Comparison of ENCODE assay signal across 8 mouse cellular contexts in the genomic region with DNA sequence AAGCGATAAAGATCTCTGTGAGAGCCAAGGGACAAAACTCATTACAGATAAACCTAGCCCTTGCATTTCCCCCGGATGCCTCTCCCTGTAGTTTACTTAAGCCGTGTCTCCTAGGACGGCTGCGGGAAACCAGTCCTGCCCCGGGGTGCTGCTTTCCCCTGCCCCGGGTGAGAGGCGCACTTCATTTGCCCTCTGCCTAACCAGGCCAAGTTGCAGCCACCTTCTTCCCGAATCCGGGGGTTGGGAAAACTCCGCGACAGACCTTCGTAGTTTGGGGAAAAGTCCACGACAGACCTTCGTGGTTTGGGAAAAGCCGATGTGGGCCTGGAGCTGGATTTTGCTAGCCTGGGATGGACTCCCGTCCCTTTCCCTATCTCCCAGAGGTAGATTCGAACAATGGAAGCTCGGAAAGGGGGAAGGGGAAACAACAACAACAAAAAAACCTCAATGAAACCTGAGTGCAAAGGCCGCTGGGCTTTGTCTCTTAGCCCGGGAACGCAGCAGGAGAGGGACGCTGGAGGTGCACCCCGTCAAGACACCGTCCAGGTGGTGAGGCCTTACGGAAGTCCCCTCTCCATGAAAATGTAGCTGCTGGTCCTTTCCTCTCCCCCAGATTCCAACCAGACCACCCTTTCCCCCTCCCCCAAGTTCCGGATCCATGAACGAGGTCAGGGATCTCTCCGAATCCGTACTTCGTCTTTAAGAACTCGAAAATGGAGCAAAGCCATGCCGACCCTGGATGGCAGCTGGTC. TPM values are rescaled to one million over a fixed set of nuclear protein-coding genes. Genes with fewer than 3 reads are reported as not detected.
A peak's percentile ranks its signal among the peaks of the same experiment; 100 is the strongest.
DNase-seq lines count a peak whose midpoint lies in the region; ATAC-seq and TF ChIP-seq lines count a peak whose summit lies in the region.

No protein-coding gene starts in this region.

- peak; percentile 23 for ATAC-seq in forebrain, embryonic 11.5 days (replicated peaks; ENCODE audit: low FRiP score)
- peak; percentile 14; the same call in 1 of the 2 replicates for ATAC-seq in stomach, embryonic 16.5 days (ENCODE audit: insufficient read depth, low FRiP score)

- H3K27me3 ChIP-seq in C2C12 (ENCODE audit: control insufficient read depth, insufficient read depth, insufficient read length): no peaks in the 10 kb centered on the region
- H3K27me3 ChIP-seq in forebrain, embryonic 11.5 days (ENCODE audit: control insufficient read depth, insufficient read depth, low read length): no peaks in the 10 kb centered on the region; the same call in 1 of the 2 replicates
- H3K27me3 ChIP-seq in stomach, embryonic 16.5 days (ENCODE audit: control insufficient read depth, insufficient read depth, low read length): no peaks in the 10 kb centered on the region

- H3K79me2 ChIP-seq in C2C12 (ENCODE audit: control insufficient read depth, insufficient read depth): peaks cover 38% of the 10 kb centered on the region

- no peaks in the 10 kb centered on the region for H3K9me3 ChIP-seq in forebrain, embryonic 11.5 days (ENCODE audit: control insufficient read depth, low read length)
- H3K9me3 ChIP-seq in stomach, embryonic 16.5 days (replicated peaks; ENCODE audit: control insufficient read depth, low read length): no peaks in the 10 kb centered on the region

- H3K79me3 ChIP-seq in C2C12 (ENCODE audit: low read depth): peaks cover 21% of the 10 kb centered on the region

- peaks cover 3% of the 10 kb centered on the region; the same call in 1 of the 2 replicates for H3K4me1 ChIP-seq in forebrain, embryonic 11.5 days (replicated peaks; ENCODE audit: control insufficient read depth, insufficient read depth, low read length)
- peaks cover 11% of the 10 kb centered on the region; the same call in 1 of the 2 replicates for H3K4me1 ChIP-seq in stomach, embryonic 16.5 days (ENCODE audit: control insufficient read depth, insufficient read depth, low read length)

- H3K9ac ChIP-seq in forebrain, embryonic 11.5 days (ENCODE audit: low read length): peak overlapping the region; percentile 87
- peak overlapping the region; percentile 94 for H3K9ac ChIP-seq in stomach, embryonic 16.5 days (ENCODE audit: low read length)

- H3K4me2 ChIP-seq in forebrain, embryonic 11.5 days (ENCODE audit: low read depth, low read length, severe bottlenecking): peak overlapping the region; percentile 75
- H3K4me2 ChIP-seq in stomach, embryonic 16.5 days (ENCODE audit: low read depth, low read length): peak overlapping the region; percentile 92

- H3K27ac ChIP-seq in forebrain, embryonic 11.5 days (ENCODE audit: low read depth, low read length): peak overlapping the region; percentile 96
- H3K27ac ChIP-seq in stomach, embryonic 16.5 days (ENCODE audit: low read length): peak overlapping the region; percentile 98

- H3ac ChIP-seq in C2C12 (ENCODE audit: control insufficient read depth, insufficient read length, low read depth): peak overlapping the region; percentile 61

- no peak for TF ChIP-seq CTCF in C2C12 (IDR thresholded peaks at IDR 0.05; ENCODE audit: control insufficient read depth, insufficient read depth, insufficient read length)

- peak; percentile 44 to 55 for DNase-seq in adrenal gland, adult 18-20 months (ENCODE audit: low spot score in 2 of 2)
- DNase-seq in forebrain, embryonic 11.5 days (ENCODE audit: low spot score): peak; percentile 57
- DNase-seq in heart, postnatal 36 days: peak; percentile 43 to 61
- DNase-seq in layer of hippocampus, postnatal 14 days (ENCODE audit: low spot score in 2 of 2): peak; percentile 33 to 50
- peak; percentile 42 for DNase-seq in lung, postnatal 25 days (ENCODE audit: low spot score)
- DNase-seq in thymus, postnatal 25 days: no peak

- WGBS in forebrain, embryonic 11.5 days: 1% methylated on average over 33 of the region's 33 CpGs
- 3% methylated on average over 33 of the region's 33 CpGs for WGBS in stomach, embryonic 16.5 days

- intact Hi-C loops in heart, postnatal 36 days (cut with DNase I): loop anchor here (5.0 to 10.0 kb wide), 3 partner anchors 315 to 388 kb away; a partner anchor contains a TSS

- no peaks in the 10 kb centered on the region for H3K36me3 ChIP-seq in C2C12 (ENCODE audit: control insufficient read depth, insufficient read depth)
- H3K36me3 ChIP-seq in forebrain, embryonic 11.5 days (ENCODE audit: control insufficient read depth, insufficient read depth, low read length): no peaks in the 10 kb centered on the region
- no peaks in the 10 kb centered on the region for H3K36me3 ChIP-seq in stomach, embryonic 16.5 days (ENCODE audit: control insufficient read depth, insufficient read depth, low read length)

- peak overlapping the region; percentile 61 for H3K4me3 ChIP-seq in C2C12 (ENCODE audit: insufficient read depth, poor library complexity, severe bottlenecking)
- peak overlapping the region; percentile 75 for H3K4me3 ChIP-seq in forebrain, embryonic 11.5 days (ENCODE audit: low read depth, low read length)
- H3K4me3 ChIP-seq in stomach, embryonic 16.5 days (replicated peaks; ENCODE audit: low read length): peak overlapping the region; percentile 79

TF ChIP-seq in C2C12, 6 proteins besides CTCF, POLR2A, EP300 and RAD21:
- TF ChIP-seq MYOD1 (IDR thresholded peaks at IDR 0.05; ENCODE audit: control insufficient read depth, insufficient read length, low read depth): no peak
- no peak for TF ChIP-seq FOSL1 (IDR thresholded peaks at IDR 0.05; ENCODE audit: insufficient read depth, low read length, poor library complexity, severe bottlenecking)
- no peak for TF ChIP-seq MYOG (IDR thresholded peaks at IDR 0.05; ENCODE audit: control insufficient read depth, extremely low read depth, insufficient read length)
- TF ChIP-seq USF1 (IDR thresholded peaks at IDR 0.05; ENCODE audit: low read depth): no peak
- no peak for TF ChIP-seq CEBPB (IDR thresholded peaks at IDR 0.05; ENCODE audit: low read depth)
- no peak for TF ChIP-seq MAX (IDR thresholded peaks at IDR 0.05)
TF ChIP-seq in C2C12: peak in this region for 0.

RNA-seq across cellular contexts. Expression of a gene that starts 0.6 kb away (rescaled TPM):
- 16.6 TPM for polyA plus RNA-seq in C2C12 (2012; fragmentation: generic; extraction: Trizol)
- total RNA-seq in adrenal gland, adult 18-20 months (2021): 100 to 1,000 TPM in 1 of 2 experiments, 10 to 100 TPM in 1; 78.0 to 111 TPM
- 48.0 and 51.3 TPM in 2 replicates for polyA plus RNA-seq in forebrain, embryonic 11.5 days (2014; fragmentation: Nextera tagmentation; extraction: Ambion mirVana)
- 10 to 100 TPM; 51.9 to 66.2 TPM for total RNA-seq in heart, postnatal 36 days (2021)
- total RNA-seq in layer of hippocampus, postnatal 14 days (2021): 100 to 1,000 TPM; 165 to 169 TPM
- polyA plus RNA-seq in stomach, embryonic 16.5 days (2015; fragmentation: Nextera tagmentation; extraction: Ambion mirVana): 20.0 and 20.8 TPM in 2 replicates
